Mouse (Mus musculus) layer of hippocampus, postnatal 36 days (tissue): Measurements from ENCODE around the gene Rps15. TPM values are rescaled to one million over a fixed set of nuclear protein-coding genes. Genes with fewer than 3 reads are reported as not detected.
A peak's percentile ranks its signal among the peaks of the same experiment; 100 is the strongest.

ENCODE experiments used
- DNase-seq, 2 experiments: peaks; one replicate each; pipeline ENCODE4 v3.0.0; 2022
- total RNA-seq, 2 experiments: library from RNA; stranded (reverse); gene quantifications; 2 replicates each; pipeline ENCODE4 v1.2.3; 2021

The Rps15 gene
- total RNA-seq, 2 experiments from 2014 or later: 755 to 823 TPM

DNA sequence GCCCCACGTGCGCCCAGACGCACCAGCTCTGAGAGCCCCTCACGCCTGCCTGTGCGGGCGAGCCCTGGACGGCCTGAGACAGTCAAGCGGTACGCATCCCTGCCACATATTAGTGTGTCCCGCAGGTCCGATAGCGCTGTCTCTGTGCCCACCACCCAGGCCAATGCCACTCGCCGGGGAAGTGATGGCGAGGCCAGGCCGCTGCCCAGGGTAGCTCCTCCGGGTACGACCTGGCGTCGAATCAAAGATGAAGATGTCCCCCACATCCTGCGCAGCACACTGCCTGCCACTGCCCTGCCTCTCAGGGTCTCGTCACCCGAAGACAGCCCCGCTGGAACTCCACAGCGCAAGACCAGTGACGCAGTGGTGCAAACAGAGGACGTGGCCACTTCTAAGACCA, 23.1 kb downstream of the Rps15 start:
- DNase-seq: peak in 1 of 2 experiments; percentile 12

DNA sequence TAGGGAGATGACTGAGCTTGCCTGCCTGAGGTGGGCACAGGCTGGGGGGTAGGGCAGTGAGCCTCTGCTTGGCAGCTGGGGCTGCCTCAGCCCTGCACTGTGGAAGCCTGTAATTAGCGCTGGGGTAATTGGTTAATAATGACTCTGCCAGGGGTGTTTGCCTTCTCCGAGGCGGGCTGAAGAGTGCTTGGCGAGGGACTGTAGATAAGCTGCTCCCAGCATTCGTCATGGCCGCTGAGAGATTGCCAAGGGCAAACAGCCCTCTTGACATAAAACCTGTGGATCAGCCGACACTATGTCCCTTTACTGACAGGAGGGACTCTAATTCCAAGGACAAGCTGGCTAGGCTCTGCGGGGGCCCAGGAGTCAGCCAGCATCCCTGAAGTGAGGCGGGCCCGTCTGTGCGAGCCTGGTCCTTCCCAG, 24.1 kb downstream of the Rps15 start:
- peak in 1 of 2 experiments; percentile 21 for DNase-seq

GRCm38 (mm10) chr10:80317011-80317410, 24.8 kb downstream of the Rps15 start:
- DNase-seq: no peak

GRCm38 (mm10) chr10:80320340-80320760, 28.1 kb downstream of the Rps15 start, which contains the start of gene 2310011J03Rik:
2310011J03Rik (minus strand) TSS chr10:80320537.
- peak; percentile 89 to 90 for DNase-seq

GRCm38 (mm10) chr10:80321014-80321669, 28.9 kb downstream of the Rps15 start:
- DNase-seq: no peak

- no peak for DNase-seq
These were observed 29.7 kb downstream of the Rps15 start for GRCm38 (mm10) chr10:80321670-80322581.

- DNase-seq: no peak
These were observed 30.6 kb downstream of the Rps15 start for GRCm38 (mm10) chr10:80322811-80323211.

DNA sequence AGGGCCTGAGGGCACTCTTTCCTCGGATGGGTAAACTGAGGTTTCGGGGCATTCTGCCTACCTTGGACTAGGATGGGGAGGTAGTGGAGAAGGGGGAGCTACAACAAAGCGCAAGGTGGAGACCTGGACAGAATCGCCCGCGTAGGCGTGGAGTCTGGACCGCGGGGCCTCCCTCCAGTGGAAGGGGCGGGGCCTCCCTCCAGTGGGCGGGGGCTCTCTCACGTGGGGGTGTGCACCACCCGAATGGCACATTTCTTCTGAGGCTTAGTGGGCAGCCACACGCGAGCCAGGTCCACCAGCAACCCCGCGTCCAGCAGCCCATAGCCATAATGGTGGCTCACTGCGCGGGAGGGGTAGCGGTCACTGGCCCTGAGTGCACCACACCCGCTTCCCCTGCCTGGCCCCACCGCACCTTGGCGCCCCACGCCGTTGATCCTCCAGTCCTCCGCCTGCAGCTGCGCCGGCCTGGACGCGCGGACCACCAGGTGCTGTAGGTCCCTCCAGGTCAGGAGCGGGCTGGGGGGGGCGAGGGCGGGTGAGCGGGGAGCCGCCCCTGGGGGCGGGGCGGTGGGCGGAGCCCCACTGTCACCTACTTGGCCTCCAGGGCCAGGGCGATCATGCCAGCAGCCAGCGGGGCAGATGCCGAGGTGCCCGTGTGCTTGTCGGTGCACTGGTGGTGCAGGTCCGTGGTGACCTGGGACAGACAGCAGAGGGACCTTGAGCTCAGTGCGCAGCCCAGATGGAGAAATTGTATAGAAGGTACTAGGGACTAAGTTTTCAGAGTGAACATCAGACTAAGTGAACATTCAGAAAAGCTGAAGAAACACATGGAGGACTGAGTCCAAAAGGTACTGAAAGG, 31.2 kb downstream of the Rps15 start:
- DNase-seq: no peak

DNA sequence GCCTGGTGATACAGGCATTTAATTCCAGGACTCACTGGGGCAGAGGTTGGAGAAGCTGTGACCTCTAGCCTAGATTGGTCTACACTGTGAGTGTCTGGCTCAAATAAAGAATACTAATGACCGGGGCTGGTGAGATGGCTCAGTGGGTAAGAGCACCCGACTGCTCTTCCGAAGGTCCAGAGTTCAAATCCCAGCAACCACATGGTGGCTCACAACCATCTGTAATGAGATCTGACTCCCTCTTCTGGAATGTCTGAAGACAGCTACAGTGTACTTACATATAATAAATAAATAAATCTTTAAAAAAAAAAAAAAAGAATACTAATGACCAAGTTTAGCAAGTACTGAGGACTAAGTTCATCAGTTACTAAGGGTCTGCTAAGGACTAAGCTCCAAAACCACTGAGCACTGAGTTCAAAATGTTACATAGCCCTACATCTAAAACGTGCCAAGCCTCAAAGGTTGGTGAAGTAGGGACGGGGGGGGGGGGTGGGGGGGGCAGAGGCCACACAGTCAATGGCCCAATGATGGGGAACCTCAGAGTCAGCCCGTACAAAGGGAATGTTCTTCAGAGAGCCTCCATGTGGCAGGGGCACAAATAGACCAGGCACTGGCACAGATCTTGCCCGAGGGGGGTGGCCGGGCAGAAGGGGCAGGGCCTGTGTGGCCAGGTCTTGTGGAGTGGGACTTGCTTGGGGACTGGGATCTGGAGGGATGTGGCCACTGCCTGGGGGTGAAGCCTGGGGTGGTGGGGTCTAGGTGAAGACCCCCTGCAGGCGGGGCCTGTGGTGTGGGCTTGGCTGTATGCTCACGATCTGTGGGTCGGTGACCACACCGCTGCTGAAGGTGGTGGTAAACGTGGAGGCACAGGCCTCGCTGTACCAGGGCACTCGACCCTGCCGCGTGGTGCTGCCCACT, 32.1 kb downstream of the Rps15 start:
- DNase-seq: no peak

DNA sequence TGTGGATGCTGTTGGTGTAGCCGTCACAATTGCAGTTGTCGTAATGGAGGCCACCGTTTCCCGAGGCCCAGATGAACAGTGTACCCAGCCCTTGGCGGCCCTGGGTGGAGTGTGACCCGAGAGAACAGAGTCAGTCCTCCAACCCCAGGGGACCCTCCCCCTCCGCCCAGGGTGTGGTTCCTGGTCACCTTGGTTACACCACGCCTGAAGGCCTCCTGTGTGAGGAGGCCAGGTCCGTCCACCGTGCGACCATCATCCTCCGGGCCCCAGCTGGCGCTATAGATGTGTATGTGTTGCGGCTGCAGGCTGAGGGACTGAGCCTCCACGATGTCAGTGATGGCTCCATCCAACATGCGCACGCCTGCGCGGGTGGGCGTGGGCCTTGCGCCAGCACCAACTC, 32.8 kb downstream of the Rps15 start:
- no peak for DNase-seq

DNA sequence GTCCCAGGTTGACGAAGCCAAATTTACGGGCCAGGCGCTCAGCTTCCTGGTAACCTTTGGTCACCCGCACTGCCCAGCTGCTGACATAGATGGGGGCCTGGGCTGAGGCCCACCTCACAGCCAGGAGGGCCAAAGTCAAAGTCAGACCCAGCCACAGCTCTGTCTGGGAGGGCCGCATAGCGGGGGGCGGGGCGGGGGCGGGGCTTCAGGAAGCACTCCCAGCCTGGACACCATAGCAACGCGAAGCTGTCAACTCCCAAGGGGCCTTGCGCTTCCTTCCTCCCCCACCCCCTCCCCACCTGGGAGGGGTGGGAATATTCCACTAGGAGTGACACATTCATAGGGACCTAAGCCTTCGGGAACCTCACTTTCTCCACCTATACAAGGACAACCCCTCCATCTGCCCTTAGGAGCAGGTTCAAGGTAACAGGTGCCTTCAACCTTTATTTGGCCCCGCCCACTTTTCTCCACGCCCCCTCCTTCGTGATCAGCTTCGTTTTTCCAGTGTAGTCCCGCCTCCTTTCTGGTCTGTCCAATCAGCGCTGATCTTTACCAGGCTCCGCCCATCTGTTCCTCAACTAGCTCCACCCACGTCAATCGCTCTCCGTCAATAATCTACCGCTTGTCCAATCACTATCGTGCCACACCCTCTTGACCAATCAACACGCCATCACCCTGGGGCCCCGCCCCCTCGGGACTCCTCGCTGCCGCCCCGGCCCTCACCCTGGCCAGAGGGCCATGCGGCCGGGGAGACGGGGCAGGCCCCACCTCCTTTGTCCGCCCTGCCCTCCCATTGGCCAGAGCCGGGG, 37.2 kb downstream of the Rps15 start, which contains the start of the genes Pcsk4 and Reep6:
Gene Pcsk4 (minus strand): TSS at position 226 of the 809 bp plus-strand sequence.
Gene Reep6 (plus strand): TSS at position 681 of the 809 bp plus-strand sequence.
- peak; percentile 93 to 94 for DNase-seq

- DNase-seq: no peak
These were observed 37.8 kb downstream of the Rps15 start for GRCm38 (mm10) chr10:80330084-80330483.

- no peak for DNase-seq
These were observed 38.6 kb downstream of the Rps15 start for GRCm38 (mm10) chr10:80330888-80331287.

GRCm38 (mm10) chr10:80331636-80332524, 39.6 kb downstream of the Rps15 start:
- DNase-seq: no peak

DNA sequence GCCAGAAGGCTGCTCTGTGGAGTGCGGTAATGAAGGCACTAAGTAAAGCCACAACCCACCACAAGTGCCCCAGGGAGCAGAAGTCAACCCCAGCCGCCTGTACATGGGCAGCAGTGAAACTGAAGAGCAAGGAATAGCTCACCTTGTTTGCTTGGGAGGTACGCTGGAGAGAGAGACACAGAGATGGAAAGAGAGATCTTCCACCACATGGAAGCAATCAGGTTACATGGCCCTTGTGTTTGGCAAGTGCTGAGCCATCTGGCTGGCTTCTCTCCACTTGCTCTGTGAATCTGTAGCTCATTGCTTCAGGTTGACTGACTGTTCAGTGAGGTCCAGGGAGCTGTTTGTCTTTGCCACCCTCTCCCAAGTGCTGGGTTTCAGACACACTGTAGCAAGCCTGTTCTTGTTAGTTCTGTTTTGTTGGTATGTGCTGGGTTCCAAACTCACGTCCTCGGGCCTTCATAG, 40.3 kb downstream of the Rps15 start:
- no peak for DNase-seq

DNA sequence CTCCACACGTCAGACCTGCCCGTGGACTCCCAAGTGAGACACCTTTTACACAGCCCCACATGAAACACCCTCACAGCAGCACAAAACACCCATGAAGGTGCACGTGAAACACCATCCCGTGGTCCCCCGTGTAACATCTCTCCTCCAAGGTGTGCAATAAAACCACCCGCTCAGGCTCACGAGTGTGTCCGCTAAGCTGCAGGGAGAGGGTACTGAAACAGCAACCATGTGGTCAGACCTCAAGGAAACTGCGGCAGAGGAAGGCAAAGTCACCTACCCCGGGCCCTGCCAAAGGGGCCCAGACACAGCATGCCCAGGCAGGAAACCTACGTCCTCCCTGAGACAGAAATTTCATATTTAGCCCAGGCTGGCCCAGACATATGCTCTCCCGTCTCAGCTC, 44.0 kb downstream of the Rps15 start:
- no peak for DNase-seq

GRCm38 (mm10) chr10:80339941-80340750, 47.9 kb downstream of the Rps15 start:
- peak; percentile 76 to 84 for DNase-seq

- no peak for DNase-seq
These were observed 48.8 kb downstream of the Rps15 start for GRCm38 (mm10) chr10:80341026-80341425.
